In genomic region chr10:126931123-126931759, GRCm38 (mm10) we compare ENCODE assay signal across 8 mouse cellular contexts. TPM values are rescaled to one million over a fixed set of nuclear protein-coding genes. Genes with fewer than 3 reads are reported as not detected.
DNase-seq lines count a peak whose midpoint lies in the region; ATAC-seq lines count a peak whose summit lies in the region.

No protein-coding gene starts in this region.

- no peak for ATAC-seq in liver, embryonic 11.5 days (replicated peaks; ENCODE audit: low FRiP score)
- ATAC-seq in hindbrain, embryonic 16.5 days, result no peak
- ATAC-seq in midbrain, embryonic 14.5 days (ENCODE audit: low FRiP score, low TSS enrichment), result no peak

- DNase-seq in liver, embryonic 11.5 days (ENCODE audit: low spot score), result no peak
- DNase-seq in liver, result no peak
- DNase-seq in forebrain, embryonic 10.5 days (ENCODE audit: extremely low spot score, low spot score), result no peak
- DNase-seq in midbrain, embryonic 14.5 days, result no peak
- DNase-seq in cerebellum, adult 9-10 months, result no peak
- DNase-seq in adrenal gland, postnatal 36 days, result no peak
- no peak for DNase-seq in spleen, adult 12 weeks (ENCODE audit: low spot score)

- WGBS in liver, embryonic 11.5 days, result 68% methylated on average over 8 of the region's 8 CpGs
- WGBS in forebrain, embryonic 10.5 days, result 74% methylated on average over 8 of the region's 8 CpGs
- WGBS in hindbrain, embryonic 16.5 days, result 60% methylated on average over 8 of the region's 8 CpGs
- WGBS in midbrain, embryonic 14.5 days, result 65% methylated on average over 8 of the region's 8 CpGs

- H3K4me1 ChIP-seq in liver, embryonic 11.5 days (replicated peaks; ENCODE audit: control insufficient read depth, insufficient read depth, low read length), result peaks cover 15% of the 10 kb centered on the region
- H3K4me1 ChIP-seq in forebrain, embryonic 10.5 days, result peaks cover 75% of the 10 kb centered on the region
- peaks cover 30% of the 10 kb centered on the region for H3K4me1 ChIP-seq in hindbrain, embryonic 16.5 days (ENCODE audit: control insufficient read depth, insufficient read depth, low read depth, low read length)
- peaks cover 28% of the 10 kb centered on the region for H3K4me1 ChIP-seq in midbrain, embryonic 14.5 days (ENCODE audit: control insufficient read depth, insufficient read depth, low read length)

- no peak overlapping the region for H3K4me2 ChIP-seq in liver, embryonic 11.5 days
- H3K4me2 ChIP-seq in hindbrain, embryonic 16.5 days (ENCODE audit: low read length), result no peak overlapping the region
- no peak overlapping the region for H3K4me2 ChIP-seq in midbrain, embryonic 14.5 days (ENCODE audit: low read length)

- H3K9ac ChIP-seq in liver, embryonic 11.5 days (ENCODE audit: low read depth, low read length), result no peak overlapping the region
- H3K9ac ChIP-seq in hindbrain, embryonic 16.5 days (ENCODE audit: low read depth, low read length), result no peak overlapping the region
- no peak overlapping the region for H3K9ac ChIP-seq in midbrain, embryonic 14.5 days (replicated peaks; ENCODE audit: low read length)

- H3K27me3 ChIP-seq in liver, embryonic 11.5 days (replicated peaks; ENCODE audit: control insufficient read depth, insufficient read depth, low read length), result peaks cover 32% of the 10 kb centered on the region
- H3K27me3 ChIP-seq in forebrain, embryonic 10.5 days (ENCODE audit: poor library complexity, severe bottlenecking), result peaks cover 40% of the 10 kb centered on the region
- H3K27me3 ChIP-seq in hindbrain, embryonic 16.5 days (replicated peaks; ENCODE audit: control insufficient read depth, insufficient read depth, low read length), result no peaks in the 10 kb centered on the region; the same call in 1 of the 2 replicates
- no peaks in the 10 kb centered on the region for H3K27me3 ChIP-seq in midbrain, embryonic 14.5 days (ENCODE audit: control insufficient read depth, insufficient read depth, low read length)

- no peaks in the 10 kb centered on the region for H3K9me3 ChIP-seq in liver, embryonic 11.5 days (ENCODE audit: control insufficient read depth, low read length)
- no peaks in the 10 kb centered on the region for H3K9me3 ChIP-seq in forebrain, embryonic 10.5 days
- H3K9me3 ChIP-seq in hindbrain, embryonic 16.5 days (ENCODE audit: control insufficient read depth, low read length), result no peaks in the 10 kb centered on the region
- no peaks in the 10 kb centered on the region for H3K9me3 ChIP-seq in midbrain, embryonic 14.5 days (ENCODE audit: control insufficient read depth, low read length)

- peak overlapping the region; percentile 72 for H3K27ac ChIP-seq in liver, embryonic 11.5 days (ENCODE audit: low read depth, low read length)
- peak overlapping the region; percentile 89 for H3K27ac ChIP-seq in forebrain, embryonic 10.5 days
- peak overlapping the region; percentile 66 for H3K27ac ChIP-seq in hindbrain, embryonic 16.5 days (ENCODE audit: low read depth, low read length)
- H3K27ac ChIP-seq in midbrain, embryonic 14.5 days (replicated peaks; ENCODE audit: low read depth, low read length), result peak overlapping the region; percentile 52

- no peaks in the 10 kb centered on the region for H3K36me3 ChIP-seq in liver, embryonic 11.5 days (ENCODE audit: control insufficient read depth, insufficient read depth, low read length)
- H3K36me3 ChIP-seq in forebrain, embryonic 10.5 days (replicated peaks), result no peaks in the 10 kb centered on the region
- H3K36me3 ChIP-seq in hindbrain, embryonic 16.5 days (ENCODE audit: control insufficient read depth, insufficient read depth, low read length), result no peaks in the 10 kb centered on the region
- H3K36me3 ChIP-seq in midbrain, embryonic 14.5 days (ENCODE audit: control insufficient read depth, insufficient read depth, low read length), result no peaks in the 10 kb centered on the region

- H3K4me3 ChIP-seq in liver, embryonic 11.5 days (ENCODE audit: low read depth, low read length), result no peak overlapping the region
- H3K4me3 ChIP-seq in forebrain, embryonic 10.5 days, result no peak overlapping the region
- H3K4me3 ChIP-seq in hindbrain, embryonic 16.5 days (ENCODE audit: low read length), result no peak overlapping the region
- H3K4me3 ChIP-seq in midbrain, embryonic 14.5 days (replicated peaks; ENCODE audit: low read depth, low read length), result no peak overlapping the region

RNA-seq across cellular contexts. Expression of gene Atp23, which starts 30.1 kb away (rescaled TPM):
- 21.4 and 21.8 TPM in 2 replicates for polyA plus RNA-seq in liver, embryonic 11.5 days (2014; fragmentation: Nextera tagmentation; extraction: Ambion mirVana)
- 19.9 and 21.2 TPM in 2 replicates for polyA plus RNA-seq in forebrain, embryonic 10.5 days (2016; fragmentation: Nextera tagmentation; extraction: Ambion mirVana)
- polyA plus RNA-seq in hindbrain, embryonic 16.5 days (2015; fragmentation: Nextera tagmentation; extraction: Ambion mirVana), result 14.5 and 17.2 TPM in 2 replicates
- polyA plus RNA-seq in midbrain, embryonic 14.5 days (2014; fragmentation: Nextera tagmentation; extraction: Ambion mirVana), result 13.6 and 14.1 TPM in 2 replicates
- 1 to 10 TPM; 5.1 to 9.3 TPM for total RNA-seq in adrenal gland, postnatal 36 days (2021)

RNA-seq across cellular contexts. Expression of gene Ctdsp2, which starts 47.3 kb away (rescaled TPM):
- 37.4 and 42.2 TPM in 2 replicates for polyA plus RNA-seq in liver, embryonic 11.5 days (2014; fragmentation: Nextera tagmentation; extraction: Ambion mirVana)
- 42.3 and 42.5 TPM in 2 replicates for polyA plus RNA-seq in forebrain, embryonic 10.5 days (2016; fragmentation: Nextera tagmentation; extraction: Ambion mirVana)
- polyA plus RNA-seq in hindbrain, embryonic 16.5 days (2015; fragmentation: Nextera tagmentation; extraction: Ambion mirVana), result 13.7 and 18.1 TPM in 2 replicates
- 19.1 and 26.2 TPM in 2 replicates for polyA plus RNA-seq in midbrain, embryonic 14.5 days (2014; fragmentation: Nextera tagmentation; extraction: Ambion mirVana)
- 100 to 1,000 TPM; 102 to 158 TPM for total RNA-seq in adrenal gland, postnatal 36 days (2021)
